Mouse (Mus musculus) heart, adult 2 months (tissue): ENCODE data around the gene Hrasls5. TPM values are rescaled to one million over a fixed set of nuclear protein-coding genes. Genes with fewer than 3 reads are reported as not detected.
A peak's percentile ranks its signal among the peaks of the same experiment; 100 is the strongest.

Experiments used
- DNase-seq, 2 experiments: peaks; one replicate each; pipeline ENCODE4 v3.0.0; 2021
- H3K27ac ChIP-seq: fragments of 200-600 bp; 2 replicates; pipeline ENCODE4 v1.8.1; 2022
- H3K27me3 ChIP-seq: fragments of 200-500 bp; 2 replicates; pipeline ENCODE4 v1.6.1; 2012; ENCODE audit warnings: mild to moderate bottlenecking, low read length, inconsistent platforms, mixed read lengths; ENCODE audit not compliant: control insufficient read depth, insufficient read depth
- H3K36me3 ChIP-seq: fragments of 200-500 bp; 2 replicates; pipeline ENCODE4 v1.6.1; 2012; ENCODE audit warnings: low read length, inconsistent platforms; ENCODE audit not compliant: control insufficient read depth, insufficient read depth
- H3K4me1 ChIP-seq: fragments of 200-500 bp; 2 replicates; pipeline ENCODE4 v1.6.1; 2011; ENCODE audit warnings: low read length; ENCODE audit not compliant: control insufficient read depth, insufficient read depth
- H3K4me3 ChIP-seq: fragments of 200-600 bp; 2 replicates; pipeline ENCODE4 v1.8.1; 2022
- H3K79me2 ChIP-seq: fragments of 200-500 bp; replicated peaks from 2 replicates; pipeline ENCODE4 v1.6.1; 2012; ENCODE audit warnings: mild to moderate bottlenecking, inconsistent platforms, low read length, moderate library complexity, mixed read lengths; ENCODE audit not compliant: control insufficient read depth, insufficient read depth
- H3K9ac ChIP-seq: fragments of 200-500 bp; 2 replicates; pipeline ENCODE4 v1.6.1; 2012; ENCODE audit warnings: low read depth, mild to moderate bottlenecking, control low read depth, inconsistent platforms, low read length, mixed read lengths
- CTCF ChIP-seq: fragments of 200-600 bp; IDR thresholded peaks from 2 replicates; pipeline ENCODE4 v1.8.1; 2022; ENCODE audit warnings: antibody characterized with exemption, mild to moderate bottlenecking, moderate library complexity
- EP300 ChIP-seq: fragments of 200-500 bp; IDR thresholded peaks from 2 replicates; pipeline ENCODE4 v1.6.1; 2011; ENCODE audit warnings: low read depth, low read length, control low read depth; ENCODE audit not compliant: insufficient read depth
- POLR2A ChIP-seq: fragments of 200-500 bp; IDR thresholded peaks from 2 replicates; pipeline ENCODE4 v1.6.1; 2011; ENCODE audit warnings: mild to moderate bottlenecking, low read depth, low read length, control low read depth; ENCODE audit not compliant: insufficient read depth
- WGBS: fragments of 180-500 bp; shearing (Covaris S2); methylation state at CpG from one replicate; pipeline ENCODE4 v1.1.7; 2018; 5-methylcytosine and 5-hydroxymethylcytosine counted together
- intact Hi-C: fragments of 180-260 bp; cut with DNase I; formaldehyde crosslinking; loops from one replicate; pipeline ENCODE4 v1.15.1; 2025
- polyA plus RNA-seq: library from polyadenylated mRNA; depleted of rRNA; stranded (reverse); fragments of >200 nt; gene quantifications from 2 replicates; pipeline ENCODE4 v1.2.3, GENCODE M21; 2012
- total RNA-seq, 2 experiments: library from RNA; stranded (reverse); gene quantifications; 2 replicates each; pipeline ENCODE4 v1.2.3; 2021

The Hrasls5 gene
- total and polyA plus RNA-seq, 3 experiments: 0.82 TPM; not detected in 2

GRCm38 (mm10) chr19:7585279-7585678 is 27.1 kb upstream of the Hrasls5 start:
- DNase-seq: peak in 1 of 2 experiments; percentile 57

GRCm38 (mm10) chr19:7585764-7586163 is 26.6 kb upstream of the Hrasls5 start:
- peaks cover 19% of the 10 kb centered on the region for H3K4me1 ChIP-seq
- intact Hi-C loops: no loop called here
- H3K27me3 ChIP-seq: no peaks in the 10 kb centered on the region
- TF ChIP-seq POLR2A: no peak
- no peak for TF ChIP-seq EP300
- no peaks in the 10 kb centered on the region for H3K79me2 ChIP-seq
- peak overlapping the region; percentile 69 for H3K27ac ChIP-seq
- no peak overlapping the region for H3K4me3 ChIP-seq
- peaks cover 12% of the 10 kb centered on the region for H3K36me3 ChIP-seq
- 60% methylated on average over 6 of the region's 6 CpGs for WGBS
- DNase-seq: peak in 1 of 2 experiments; percentile 40
- H3K9ac ChIP-seq: no peak overlapping the region

More at GRCm38 (mm10) chr19:7585279-7585678, 27.1 kb upstream of the Hrasls5 start:
- H3K36me3 ChIP-seq: peaks cover 12% of the 10 kb centered on the region
- peaks cover 23% of the 10 kb centered on the region for H3K4me1 ChIP-seq
- intact Hi-C loops: no loop called here
- H3K27me3 ChIP-seq: no peaks in the 10 kb centered on the region
- 56% methylated on average over 8 of the region's 8 CpGs for WGBS
- peak overlapping the region; percentile 69 for H3K27ac ChIP-seq
- 0 out of 2 replicates have a peak, but pooled peaks have one; percentile 8 for TF ChIP-seq EP300
- no peak for TF ChIP-seq POLR2A
- H3K79me2 ChIP-seq: no peaks in the 10 kb centered on the region
- no peak overlapping the region for H3K4me3 ChIP-seq
- no peak overlapping the region for H3K9ac ChIP-seq

GRCm38 (mm10) chr19:7590795-7591194 is 21.5 kb upstream of the Hrasls5 start:
- H3K27me3 ChIP-seq: no peaks in the 10 kb centered on the region
- H3K79me2 ChIP-seq: no peaks in the 10 kb centered on the region
- intact Hi-C loops: no loop called here
- no peak overlapping the region for H3K27ac ChIP-seq
- H3K4me3 ChIP-seq: no peak overlapping the region
- peaks cover 2% of the 10 kb centered on the region for H3K4me1 ChIP-seq
- no peak overlapping the region for H3K9ac ChIP-seq
- TF ChIP-seq POLR2A: no peak
- no peak for TF ChIP-seq EP300
- no peak for TF ChIP-seq CTCF
- DNase-seq: no peak
- peaks cover 6% of the 10 kb centered on the region for H3K36me3 ChIP-seq

- peaks cover 2% of the 10 kb centered on the region for H3K4me1 ChIP-seq
- TF ChIP-seq EP300: no peak
- TF ChIP-seq POLR2A: no peak
- no peak for TF ChIP-seq CTCF
- no peaks in the 10 kb centered on the region; the same call in 1 of the 2 replicates for H3K36me3 ChIP-seq
- intact Hi-C loops: no loop called here
- DNase-seq: peak in 1 of 2 experiments; percentile 46
- H3K27ac ChIP-seq: no peak overlapping the region
- 32% methylated on average over 3 of the region's 3 CpGs for WGBS
- no peak overlapping the region for H3K4me3 ChIP-seq
- H3K79me2 ChIP-seq: no peaks in the 10 kb centered on the region
- H3K9ac ChIP-seq: no peak overlapping the region
- H3K27me3 ChIP-seq: no peaks in the 10 kb centered on the region
Observed at GRCm38 (mm10) chr19:7592018-7592417, 20.3 kb upstream of the Hrasls5 start.

- Histone ChIP-seq H3K4me3 (no peak overlapping the region), H3K9ac (no peak overlapping the region), H3K27ac (no peak overlapping the region), H3K4me1 (peaks cover 2% of the 10 kb centered on the region), H3K27me3 (no peaks in the 10 kb centered on the region), H3K36me3 (no peaks in the 10 kb centered on the region; the same call in 1 of the 2 replicates), H3K79me2 (no peaks in the 10 kb centered on the region)
- intact Hi-C loops: loop anchor here (1.0 to 5.0 kb wide), 3 partner anchors 39 to 153 kb away; partner anchors contain the start of gene Pla2g16
- peak in 1 of 2 experiments; percentile 36 for DNase-seq
- TF ChIP-seq CTCF: peak; percentile 84
- TF ChIP-seq POLR2A: peak; percentile 40; the same call in 1 of the 2 replicates
- TF ChIP-seq EP300: no peak
- WGBS: 4% methylated on average over 2 of the region's 2 CpGs
Observed at GRCm38 (mm10) chr19:7595534-7595933, 16.8 kb upstream of the Hrasls5 start.

DNA sequence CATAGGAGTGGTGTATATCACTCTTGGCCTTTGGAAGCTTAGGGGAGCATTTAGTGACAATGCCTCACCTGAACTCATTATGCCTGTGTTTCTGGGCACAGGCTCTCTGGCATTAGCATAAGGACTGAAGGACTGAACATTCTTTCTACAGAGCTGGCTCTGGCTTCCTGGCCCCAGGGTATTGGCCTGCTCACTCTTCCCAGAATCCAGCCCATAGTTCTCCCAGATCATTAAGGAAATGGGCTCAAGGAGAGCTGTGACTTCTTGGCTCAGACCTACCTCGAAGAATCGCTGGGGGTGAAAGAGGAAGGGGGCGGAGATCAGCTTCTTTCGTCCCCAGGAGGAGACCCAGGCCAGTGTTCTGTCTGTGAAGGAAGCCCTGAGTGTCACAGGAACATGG is 13.9 kb upstream of the Hrasls5 start:
- no peak overlapping the region for H3K27ac ChIP-seq
- no peak for DNase-seq
- no peaks in the 10 kb centered on the region for H3K79me2 ChIP-seq
- H3K9ac ChIP-seq: no peak overlapping the region
- no peak overlapping the region for H3K4me3 ChIP-seq
- H3K4me1 ChIP-seq: no peaks in the 10 kb centered on the region; the same call in 1 of the 2 replicates
- TF ChIP-seq CTCF (no peak), EP300 (no peak), POLR2A (no peak)
- WGBS: 40% methylated on average over 4 of the region's 4 CpGs
- no peaks in the 10 kb centered on the region for H3K36me3 ChIP-seq
- intact Hi-C loops: loop anchor here (5.0 kb wide), 1 partner anchor 156 kb away; no protein-coding TSS in a partner anchor
- H3K27me3 ChIP-seq: no peaks in the 10 kb centered on the region
